Mouse (Mus musculus) adrenal gland (tissue): ENCODE measurements around the gene Adrm1.

Experiments used
- intact Hi-C: fragments of 180-260 bp; cut with DNase I; formaldehyde crosslinking; loops from one replicate; pipeline ENCODE4 v1.15.1; 2025

Adrm1 gene

GRCm38 (mm10) chr2:180181542-180181941, 10.3 kb downstream of the Adrm1 start:
- intact Hi-C loops, result no loop called here

GRCm38 (mm10) chr2:180184011-180184751, 12.9 kb downstream of the Adrm1 start:
- intact Hi-C loops, result no loop called here

- intact Hi-C loops, result no loop called here
Measured at GRCm38 (mm10) chr2:180184752-180185109, 13.4 kb downstream of the Adrm1 start.

- intact Hi-C loops, result no loop called here
Measured at GRCm38 (mm10) chr2:180185686-180186085, 14.4 kb downstream of the Adrm1 start.

- intact Hi-C loops, result no loop called here
Measured at GRCm38 (mm10) chr2:180187362-180187761, 16.1 kb downstream of the Adrm1 start.

- intact Hi-C loops, result no loop called here
Measured at GRCm38 (mm10) chr2:180196610-180197322, 25.5 kb downstream of the Adrm1 start.

- intact Hi-C loops, result no loop called here
Measured at GRCm38 (mm10) chr2:180197323-180198037, 26.2 kb downstream of the Adrm1 start.

GRCm38 (mm10) chr2:180198782-180199181, 27.5 kb downstream of the Adrm1 start:
- intact Hi-C loops, result no loop called here

GRCm38 (mm10) chr2:180200681-180201080, 29.4 kb downstream of the Adrm1 start:
- intact Hi-C loops, result no loop called here

- intact Hi-C loops, result no loop called here
Measured at GRCm38 (mm10) chr2:180201303-180201702, 30.0 kb downstream of the Adrm1 start.

GRCm38 (mm10) chr2:180202263-180202662, 31.0 kb downstream of the Adrm1 start:
- intact Hi-C loops, result no loop called here

- intact Hi-C loops, result no loop called here
Measured at GRCm38 (mm10) chr2:180202805-180203204, 31.5 kb downstream of the Adrm1 start.

- intact Hi-C loops, result no loop called here
Measured at GRCm38 (mm10) chr2:180204501-180204900, 33.2 kb downstream of the Adrm1 start.

- intact Hi-C loops, result no loop called here
Measured at GRCm38 (mm10) chr2:180205083-180205955, 34.0 kb downstream of the Adrm1 start.

GRCm38 (mm10) chr2:180205956-180206280, 34.6 kb downstream of the Adrm1 start:
- intact Hi-C loops, result no loop called here

- intact Hi-C loops, result loop anchor here (2.0 kb wide), 1 partner anchor 43 kb away; no protein-coding TSS in a partner anchor
Measured at GRCm38 (mm10) chr2:180207840-180208239, 36.6 kb downstream of the Adrm1 start.

- intact Hi-C loops, result loop anchor here (2.0 kb wide), 1 partner anchor 42 kb away; no protein-coding TSS in a partner anchor
Measured at GRCm38 (mm10) chr2:180208976-180209375, 37.7 kb downstream of the Adrm1 start.

- intact Hi-C loops, result no loop called here
Measured at GRCm38 (mm10) chr2:180212255-180212654, 41.0 kb downstream of the Adrm1 start.

- intact Hi-C loops, result no loop called here
Measured at GRCm38 (mm10) chr2:180214352-180214978, 43.2 kb downstream of the Adrm1 start.

GRCm38 (mm10) chr2:180215011-180215461, 43.8 kb downstream of the Adrm1 start:
- intact Hi-C loops, result no loop called here

GRCm38 (mm10) chr2:180215951-180216350, 44.7 kb downstream of the Adrm1 start:
- intact Hi-C loops, result no loop called here
